Mouse (Mus musculus) left cerebral cortex, postnatal 36 days (tissue): ENCODE measurements around the gene H2-M3. TPM values are rescaled to one million over a fixed set of nuclear protein-coding genes. Genes with fewer than 3 reads are reported as not detected.

Experiments used
- total RNA-seq, 2 experiments: library from RNA; stranded (reverse); gene quantifications; 2 replicates each; pipeline ENCODE4 v1.2.3; 2021

The H2-M3 gene
- total RNA-seq, 2 experiments from 2014 or later, result 3.2 to 3.4 TPM

Other genes with a start within 250 kb of the H2-M3 start
- 10 to 100 TPM; 48.3 to 87.0 TPM for gene Mog, start 246.8 kb upstream of the H2-M3 start, total RNA-seq
- 100 to 1,000 TPM; 679 to 696 TPM for gene Gabbr1, start 224.3 kb upstream of the H2-M3 start, total RNA-seq
- not detected for gene Olfr90, start 181.7 kb upstream of the H2-M3 start, total RNA-seq
- not detected for gene Olfr91, start 171.9 kb upstream of the H2-M3 start, total RNA-seq
- not detected for gene Olfr92, start 150.1 kb upstream of the H2-M3 start, total RNA-seq
- not detected for gene Olfr93, start 108.7 kb upstream of the H2-M3 start, total RNA-seq
- not detected for gene Ubd, start 76.3 kb upstream of the H2-M3 start, total RNA-seq
- not detected for gene Olfr94, start 69.2 kb upstream of the H2-M3 start, total RNA-seq
- not detected for gene Olfr95, start 57.1 kb upstream of the H2-M3 start, total RNA-seq
- not detected for gene Olfr96, start 50.1 kb upstream of the H2-M3 start, total RNA-seq
- not detected for gene Olfr97, start 32.9 kb upstream of the H2-M3 start, total RNA-seq
- gene Olfr98, start 6.5 kb upstream of the H2-M3 start, total RNA-seq, result not detected
- gene Olfr99, start 13.2 kb downstream of the H2-M3 start, total RNA-seq, result not detected
- not detected for gene Olfr101, start 34.1 kb downstream of the H2-M3 start, total RNA-seq
- gene Olfr102, start 46.8 kb downstream of the H2-M3 start, total RNA-seq, result not detected
- not detected for gene Olfr103, start 69.5 kb downstream of the H2-M3 start, total RNA-seq
- gene Olfr104-ps, start 89.4 kb downstream of the H2-M3 start, total RNA-seq, result not detected
- not detected for gene Olfr105-ps, start 108.8 kb downstream of the H2-M3 start, total RNA-seq
- gene Olfr106-ps, start 120.2 kb downstream of the H2-M3 start, total RNA-seq, result not detected
- gene Olfr107, start 129.0 kb downstream of the H2-M3 start, total RNA-seq, result not detected
- not detected for gene Olfr108, start 175.3 kb downstream of the H2-M3 start, total RNA-seq
- not detected for gene Olfr109, start 188.7 kb downstream of the H2-M3 start, total RNA-seq
- gene H2-M2, start 213.3 kb downstream of the H2-M3 start, total RNA-seq, result not detected
- under 1 TPM in 1 of 2 experiments, not detected in 1; 0.22 TPM for gene Olfr110, start 222.2 kb downstream of the H2-M3 start, total RNA-seq
- under 1 TPM in 1 of 2 experiments, not detected in 1; 0.17 TPM for gene Olfr111, start 237.8 kb downstream of the H2-M3 start, total RNA-seq